Mouse (Mus musculus) heart, postnatal 4 days (tissue): ENCODE results near the gene Cxcl10. TPM values are rescaled to one million over a fixed set of nuclear protein-coding genes. Genes with fewer than 3 reads are reported as not detected.
"Not testable (repeated sequence)": the region's sequence is repeated elsewhere in the genome, so short reads cannot be mapped to it uniquely, and the experiment has no call there.

Experiments used
- DNase-seq: peaks from one replicate; pipeline ENCODE4 v3.0.0; 2021
- total RNA-seq, 2 experiments: library from RNA; stranded (reverse); gene quantifications; 2 replicates each; pipeline ENCODE4 v1.2.3; 2021

The Cxcl10 gene
- total RNA-seq, 2 experiments from 2014 or later = 0.47 TPM; not detected in 1

- peak; percentile 72 for DNase-seq
Observed at GRCm38 (mm10) chr5:92369151-92369994, 20.7 kb upstream of the Cxcl10 start.

- DNase-seq = no peak
Observed at GRCm38 (mm10) chr5:92368392-92368791, 19.7 kb upstream of the Cxcl10 start.

GRCm38 (mm10) chr5:92366565-92366964 lies 17.9 kb upstream of the Cxcl10 start:
- DNase-seq = no peak

- DNase-seq = no peak
Observed at GRCm38 (mm10) chr5:92365146-92365705, 16.5 kb upstream of the Cxcl10 start.

GRCm38 (mm10) chr5:92364011-92364410 lies 15.3 kb upstream of the Cxcl10 start:
- no peak for DNase-seq

GRCm38 (mm10) chr5:92363179-92363578 lies 14.5 kb upstream of the Cxcl10 start:
- no peak for DNase-seq

GRCm38 (mm10) chr5:92358767-92359455 lies 10.2 kb upstream of the Cxcl10 start:
- no peak for DNase-seq

GRCm38 (mm10) chr5:92358033-92358432 lies 9.3 kb upstream of the Cxcl10 start:
- DNase-seq = peak; percentile 68

GRCm38 (mm10) chr5:92353517-92353916 lies 4.8 kb upstream of the Cxcl10 start:
- DNase-seq = peak; percentile 64

- DNase-seq = not testable (repeated sequence)
Observed at GRCm38 (mm10) chr5:92352716-92353115, 4.0 kb upstream of the Cxcl10 start.

GRCm38 (mm10) chr5:92349731-92350130 lies 1.0 kb upstream of the Cxcl10 start:
- DNase-seq = no peak

- DNase-seq = no peak
Observed at GRCm38 (mm10) chr5:92345006-92345405, 3.7 kb downstream of the Cxcl10 start.

- no peak for DNase-seq
Observed at GRCm38 (mm10) chr5:92340606-92341005, 8.1 kb downstream of the Cxcl10 start.

- no peak for DNase-seq
Observed at GRCm38 (mm10) chr5:92336743-92337142, 11.9 kb downstream of the Cxcl10 start.

GRCm38 (mm10) chr5:92332359-92332840 lies 16.3 kb downstream of the Cxcl10 start:
- peak; percentile 64 for DNase-seq

- no peak for DNase-seq
Observed at GRCm38 (mm10) chr5:92331635-92332338, 16.9 kb downstream of the Cxcl10 start, which contains the start of gene Art3. Art3 (plus strand) TSS chr5:92331827.

GRCm38 (mm10) chr5:92331122-92331521 lies 17.6 kb downstream of the Cxcl10 start:
- no peak for DNase-seq

- DNase-seq = no peak
Observed at GRCm38 (mm10) chr5:92327929-92328328, 20.8 kb downstream of the Cxcl10 start, which contains the start of gene Cxcl9. Cxcl9 (minus strand) TSS chr5:92328079.

GRCm38 (mm10) chr5:92327367-92327766 lies 21.3 kb downstream of the Cxcl10 start:
- DNase-seq = no peak

- peak; percentile 73 for DNase-seq
Observed at GRCm38 (mm10) chr5:92323264-92323663, 25.4 kb downstream of the Cxcl10 start.

GRCm38 (mm10) chr5:92322612-92323011 lies 26.1 kb downstream of the Cxcl10 start:
- DNase-seq = no peak
